Mouse (Mus musculus) kidney, adult 2 months (tissue): ENCODE measurements around the gene Cct8l1. TPM values are rescaled to one million over a fixed set of nuclear protein-coding genes. Genes with fewer than 3 reads are reported as not detected.

Experiments
- DNase-seq: peaks from one replicate; pipeline ENCODE4 v3.0.0; 2021
- H3K27ac ChIP-seq: fragments of 200-500 bp; 2 replicates; pipeline ENCODE4 v1.5.1; 2012; ENCODE audit warnings: low read depth, low read length, control low read depth, inconsistent platforms; ENCODE audit not compliant: insufficient read depth
- H3K27me3 ChIP-seq: fragments of 200-500 bp; replicated peaks from 2 replicates; pipeline ENCODE4 v1.6.1; 2012; ENCODE audit warnings: mild to moderate bottlenecking, moderate library complexity, low read length, inconsistent platforms; ENCODE audit not compliant: control insufficient read depth, insufficient read depth
- H3K36me3 ChIP-seq: fragments of 200-500 bp; 2 replicates; pipeline ENCODE4 v1.6.1; 2012; ENCODE audit warnings: mild to moderate bottlenecking, moderate library complexity, low read length, inconsistent platforms; ENCODE audit not compliant: control insufficient read depth, insufficient read depth
- H3K4me1 ChIP-seq: fragments of 200-500 bp; 2 replicates; pipeline ENCODE4 v1.6.1; 2011; ENCODE audit warnings: low read length; ENCODE audit not compliant: control insufficient read depth, insufficient read depth
- H3K4me3 ChIP-seq: fragments of 200-500 bp; 2 replicates; pipeline ENCODE4 v1.5.1; 2011; ENCODE audit warnings: mild to moderate bottlenecking, low read depth, low read length, control low read depth; ENCODE audit not compliant: insufficient read depth
- CTCF ChIP-seq: fragments of 200-500 bp; conservative IDR thresholded peaks from 2 replicates; pipeline ENCODE4 v1.5.1; 2011; ENCODE audit warnings: low read depth, mild to moderate bottlenecking, control low read depth, low read length, moderate library complexity, mixed read lengths; ENCODE audit not compliant: insufficient read depth, insufficient read length
- POLR2A ChIP-seq: fragments of 200-500 bp; IDR thresholded peaks from one replicate; pipeline ENCODE4 v1.6.1; 2011; ENCODE audit warnings: low read depth, low read length, control low read depth
- WGBS: fragments of 180-500 bp; shearing (Covaris S2); methylation state at CpG from one replicate; pipeline ENCODE4 v1.1.7; 2018; 5-methylcytosine and 5-hydroxymethylcytosine counted together
- polyA plus RNA-seq: library from polyadenylated mRNA; depleted of rRNA; stranded (reverse); fragments of >200 nt; gene quantifications from 2 replicates; pipeline ENCODE4 v1.2.3, GENCODE M21; 2012

The Cct8l1 gene
- polyA plus RNA-seq, 1 experiment, result 0.03 TPM

GRCm38 (mm10) chr5:25540412-25540811, 24.5 kb downstream of the Cct8l1 start:
- Histone ChIP-seq H3K4me1 (no peaks in the 10 kb centered on the region), H3K27ac (no peak overlapping the region), H3K27me3 (no peaks in the 10 kb centered on the region), H3K4me3 (no peak overlapping the region), H3K36me3 (no peaks in the 10 kb centered on the region)
- TF ChIP-seq POLR2A (no peak), CTCF (no peak)
- no peak for DNase-seq

GRCm38 (mm10) chr5:25540921-25541320, 25.1 kb downstream of the Cct8l1 start:
- H3K4me3 ChIP-seq, result no peak overlapping the region
- H3K36me3 ChIP-seq, result no peaks in the 10 kb centered on the region
- 66% methylated on average over 3 of the region's 3 CpGs for WGBS
- DNase-seq, result no peak
- no peaks in the 10 kb centered on the region for H3K4me1 ChIP-seq
- no peaks in the 10 kb centered on the region for H3K27me3 ChIP-seq
- no peak for TF ChIP-seq CTCF
- no peak for TF ChIP-seq POLR2A
- H3K27ac ChIP-seq, result no peak overlapping the region

GRCm38 (mm10) chr5:25541661-25542060, 25.8 kb downstream of the Cct8l1 start:
- H3K4me3 ChIP-seq, result no peak overlapping the region
- no peak overlapping the region for H3K27ac ChIP-seq
- H3K36me3 ChIP-seq, result no peaks in the 10 kb centered on the region
- WGBS, result 78% methylated on average over 2 of the region's 2 CpGs
- TF ChIP-seq CTCF (no peak), POLR2A (no peak)
- H3K4me1 ChIP-seq, result no peaks in the 10 kb centered on the region
- no peaks in the 10 kb centered on the region for H3K27me3 ChIP-seq
- DNase-seq, result no peak

- WGBS, result 86% methylated on average over 3 of the region's 3 CpGs
- Histone ChIP-seq H3K36me3 (no peaks in the 10 kb centered on the region), H3K27me3 (no peaks in the 10 kb centered on the region), H3K27ac (no peak overlapping the region), H3K4me3 (no peak overlapping the region), H3K4me1 (no peaks in the 10 kb centered on the region)
- DNase-seq, result no peak
- TF ChIP-seq POLR2A (no peak), CTCF (no peak)
Observed at GRCm38 (mm10) chr5:25544061-25544460, 28.2 kb downstream of the Cct8l1 start.

- H3K27ac ChIP-seq, result no peak overlapping the region
- no peak for TF ChIP-seq CTCF
- TF ChIP-seq POLR2A, result no peak
- no peak overlapping the region for H3K4me3 ChIP-seq
- no peak for DNase-seq
- no peaks in the 10 kb centered on the region for H3K4me1 ChIP-seq
- 82% methylated on average over 5 of the region's 5 CpGs for WGBS
- no peaks in the 10 kb centered on the region for H3K36me3 ChIP-seq
- H3K27me3 ChIP-seq, result no peaks in the 10 kb centered on the region
Observed at GRCm38 (mm10) chr5:25544566-25544965, 28.7 kb downstream of the Cct8l1 start.

- Histone ChIP-seq H3K27ac (no peak overlapping the region), H3K36me3 (no peaks in the 10 kb centered on the region), H3K4me3 (no peak overlapping the region), H3K4me1 (no peaks in the 10 kb centered on the region), H3K27me3 (no peaks in the 10 kb centered on the region)
- 90% methylated on average over 2 of the region's 2 CpGs for WGBS
- no peak for TF ChIP-seq POLR2A
- TF ChIP-seq CTCF, result no peak
- DNase-seq, result no peak
Observed at GRCm38 (mm10) chr5:25546912-25547311, 31.0 kb downstream of the Cct8l1 start.

- TF ChIP-seq CTCF (no peak), POLR2A (no peak)
- Histone ChIP-seq H3K4me3 (no peak overlapping the region), H3K4me1 (no peaks in the 10 kb centered on the region), H3K27ac (no peak overlapping the region), H3K27me3 (no peaks in the 10 kb centered on the region), H3K36me3 (no peaks in the 10 kb centered on the region)
- DNase-seq, result no peak
- 84% methylated on average over 1 of the region's 1 CpGs for WGBS
Observed at GRCm38 (mm10) chr5:25550912-25551311, 35.0 kb downstream of the Cct8l1 start.

GRCm38 (mm10) chr5:25554210-25554609, 38.3 kb downstream of the Cct8l1 start:
- Histone ChIP-seq H3K27me3 (no peaks in the 10 kb centered on the region), H3K4me1 (no peaks in the 10 kb centered on the region), H3K4me3 (no peak overlapping the region), H3K36me3 (no peaks in the 10 kb centered on the region), H3K27ac (no peak overlapping the region)
- WGBS, result 94% methylated on average over 1 of the region's 1 CpGs
- TF ChIP-seq CTCF (no peak), POLR2A (no peak)
- DNase-seq, result no peak
